Mouse (Mus musculus) inflammation-experienced regulatory T-cells, adult 6 months (primary cell): ENCODE measurements around the gene Lrrc37a. TPM values are rescaled to one million over a fixed set of nuclear protein-coding genes. Genes with fewer than 3 reads are reported as not detected.
"Not testable (repeated sequence)": the region's sequence is repeated elsewhere in the genome, so short reads cannot be mapped to it uniquely, and the experiment has no call there.

Experiments
- ATAC-seq: one replicate; pipeline ENCODE4 v1.8.0; 2017
- polyA plus RNA-seq, 3 experiments: library from polyadenylated mRNA; unstranded; fragments of 100-300 nt; shearing (Covaris generic); gene quantifications; one replicate each; pipeline ENCODE4 v1.2.1; 2017

Gene Lrrc37a
- polyA plus RNA-seq, result not detected

- ATAC-seq, result no peak
Measured at GRCm38 (mm10) chr11:103504497-103504896, at the start of gene Lrrc37a. Gene Lrrc37a, minus strand, starts transcription at chr11:103504597.

- ATAC-seq, result not testable (repeated sequence)
Measured at GRCm38 (mm10) chr11:103534973-103535372, 30.6 kb upstream of the Lrrc37a start.

DNA sequence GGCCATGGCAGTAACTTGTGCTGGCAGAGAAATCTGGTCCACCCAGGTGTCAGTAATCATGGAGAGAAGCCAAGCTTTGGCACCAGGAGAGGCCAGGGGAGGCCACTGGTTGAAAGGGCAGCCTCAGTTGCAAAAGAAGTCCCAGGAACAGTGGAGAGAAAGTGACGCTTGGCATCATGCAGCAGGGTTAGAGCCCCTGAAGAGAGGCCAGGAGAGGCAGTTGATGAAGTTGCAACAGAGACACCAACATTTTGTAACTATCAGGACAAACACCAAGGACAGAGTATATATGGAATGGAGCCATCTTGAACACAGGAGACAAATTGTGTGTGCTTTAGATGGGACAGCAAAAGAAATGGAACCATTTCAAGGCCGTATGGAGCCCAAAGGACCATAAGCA is 7.7 kb upstream of the Lrrc37a start:
- ATAC-seq, result no peak

- ATAC-seq, result no peak
Measured at GRCm38 (mm10) chr11:103464443-103464842, 40.0 kb downstream of the Lrrc37a start.

- ATAC-seq, result not testable (repeated sequence)
Measured at GRCm38 (mm10) chr11:103451105-103451504, 53.3 kb downstream of the Lrrc37a start.

DNA sequence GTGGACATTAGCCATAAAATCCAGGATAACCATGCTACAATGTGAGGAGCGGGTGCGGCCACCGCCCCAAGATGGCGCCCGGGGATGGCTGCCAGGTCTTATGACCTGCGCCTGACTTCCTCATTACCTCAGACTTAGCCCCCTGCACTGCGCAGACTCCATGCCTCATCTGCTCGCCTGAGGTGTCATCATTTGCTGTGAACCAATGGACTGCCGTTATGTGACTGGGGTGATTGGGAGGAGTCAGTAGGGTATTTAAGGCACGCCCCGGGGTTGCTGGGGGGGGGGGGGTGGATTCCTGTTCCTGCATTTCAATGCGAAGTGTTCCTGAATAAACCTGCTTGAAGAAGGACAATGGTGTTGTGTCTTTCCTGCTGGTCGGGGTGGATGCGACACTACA is 54.7 kb downstream of the Lrrc37a start:
- not testable (repeated sequence) for ATAC-seq

DNA sequence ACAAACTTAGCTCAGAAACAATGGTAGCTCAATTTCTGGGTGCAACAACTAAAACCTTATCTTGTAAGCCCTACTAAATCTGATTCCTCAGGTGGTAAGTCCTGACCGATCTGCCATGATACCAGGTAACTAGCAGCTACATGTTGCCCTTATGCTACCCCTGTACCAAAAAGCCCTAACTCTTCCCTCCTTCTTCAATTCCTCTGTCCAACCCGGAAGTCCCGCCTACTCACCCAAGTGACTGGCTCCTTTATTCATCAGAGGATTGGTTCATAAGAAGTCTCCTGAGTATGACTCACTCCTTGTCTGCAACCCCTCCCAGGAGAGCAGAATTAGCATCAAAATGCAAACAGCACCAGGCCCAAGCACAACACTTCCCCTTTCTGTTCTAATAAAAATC is 60.7 kb downstream of the Lrrc37a start:
- no peak for ATAC-seq

GRCm38 (mm10) chr11:103436282-103436681 is 68.1 kb downstream of the Lrrc37a start:
- no peak for ATAC-seq

DNA sequence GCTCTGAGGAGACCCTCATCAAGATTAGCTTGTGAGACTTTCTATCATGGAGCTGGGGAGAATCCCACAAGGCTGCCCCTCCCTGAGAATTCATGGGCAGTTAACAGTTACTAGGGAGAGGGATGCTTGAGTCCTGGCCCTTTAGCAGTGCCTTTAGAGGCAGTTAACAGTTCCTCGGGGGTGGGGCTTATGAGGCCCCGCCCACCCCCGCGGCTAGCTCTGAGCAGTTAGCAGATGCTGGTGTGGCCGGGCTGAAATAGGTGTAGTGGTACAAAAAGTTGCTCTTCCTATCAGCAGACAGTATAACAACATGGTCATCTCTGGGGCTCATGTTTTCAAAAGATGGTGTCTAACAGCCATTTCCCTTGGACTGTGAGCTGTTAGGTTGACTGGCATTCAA is 79.4 kb downstream of the Lrrc37a start:
- no peak for ATAC-seq

DNA sequence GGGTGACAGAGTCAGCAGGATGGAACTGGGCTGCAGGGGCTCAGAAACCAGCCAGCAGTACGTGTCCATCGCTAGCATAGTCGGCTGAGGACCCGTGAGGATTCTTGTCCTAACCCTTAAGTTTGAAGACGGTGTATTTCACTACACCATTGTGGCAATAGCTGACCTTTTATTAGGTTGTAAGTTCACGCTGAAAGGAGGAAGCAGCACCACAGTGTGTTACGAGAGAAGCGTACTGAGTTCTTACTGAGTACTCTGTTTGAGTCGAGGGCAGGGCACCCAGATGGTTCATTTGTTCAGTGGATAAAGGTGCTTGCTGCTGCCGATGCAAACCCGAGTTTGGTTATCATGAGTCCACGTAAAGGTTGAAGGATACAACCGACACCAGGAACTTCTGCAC is 84.7 kb downstream of the Lrrc37a start:
- ATAC-seq, result no peak

- ATAC-seq, result no peak
Measured at GRCm38 (mm10) chr11:103419226-103419625, 85.2 kb downstream of the Lrrc37a start.

GRCm38 (mm10) chr11:103413516-103413915 is 90.9 kb downstream of the Lrrc37a start:
- no peak for ATAC-seq

GRCm38 (mm10) chr11:103412950-103413423 is 91.4 kb downstream of the Lrrc37a start:
- peak; percentile 12 for ATAC-seq

- ATAC-seq, result peak; percentile 96
Measured at GRCm38 (mm10) chr11:103411981-103412949, 92.1 kb downstream of the Lrrc37a start, which contains the start of gene Plekhm1. Gene Plekhm1, minus strand, starts transcription at chr11:103412687.

DNA sequence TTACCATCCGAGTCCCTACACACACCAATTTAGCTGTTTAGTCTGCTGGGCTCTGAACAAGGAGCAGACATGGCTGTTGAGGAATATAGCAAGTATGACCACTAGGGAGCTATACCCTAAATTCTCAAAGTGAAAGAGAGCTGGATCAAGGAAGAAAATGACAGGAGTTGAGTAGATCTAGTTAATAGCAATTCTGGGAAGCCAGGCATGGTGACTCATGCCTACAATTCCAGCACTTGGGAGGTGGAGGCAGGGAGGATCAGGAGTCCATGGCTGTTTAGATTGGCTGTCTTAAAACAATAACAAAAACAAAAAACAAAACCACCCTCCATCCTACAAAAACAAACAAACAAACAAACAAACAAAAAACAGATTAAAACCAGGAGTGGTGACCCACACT is 93.1 kb downstream of the Lrrc37a start:
- no peak for ATAC-seq

DNA sequence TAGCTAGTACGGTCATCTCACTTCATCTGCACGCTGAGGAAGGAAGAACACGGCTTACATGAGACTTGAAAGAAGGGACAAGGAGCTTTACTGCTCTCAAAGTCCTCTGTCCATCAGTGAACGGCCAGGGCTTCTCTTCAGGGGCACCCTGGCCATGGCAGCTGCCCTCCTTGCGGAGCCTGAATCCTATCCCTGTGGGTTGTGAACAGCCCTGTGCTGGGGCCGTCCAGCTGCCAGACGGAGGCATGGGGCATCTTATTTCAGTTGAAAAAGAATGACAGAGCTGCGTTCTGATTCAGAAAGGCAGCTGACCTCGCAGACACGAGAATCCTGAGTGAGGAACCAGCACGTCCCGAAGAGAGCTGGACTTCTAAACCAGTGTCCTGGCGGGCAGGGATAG is 95.5 kb downstream of the Lrrc37a start:
- ATAC-seq, result no peak

GRCm38 (mm10) chr11:103407136-103407535 is 97.3 kb downstream of the Lrrc37a start:
- not testable (repeated sequence) for ATAC-seq

GRCm38 (mm10) chr11:103406551-103406950 is 97.8 kb downstream of the Lrrc37a start:
- ATAC-seq, result no peak

- no peak for ATAC-seq
Measured at GRCm38 (mm10) chr11:103405814-103406213, 98.6 kb downstream of the Lrrc37a start.

- ATAC-seq, result no peak
Measured at GRCm38 (mm10) chr11:103404618-103405017, 99.8 kb downstream of the Lrrc37a start.

DNA sequence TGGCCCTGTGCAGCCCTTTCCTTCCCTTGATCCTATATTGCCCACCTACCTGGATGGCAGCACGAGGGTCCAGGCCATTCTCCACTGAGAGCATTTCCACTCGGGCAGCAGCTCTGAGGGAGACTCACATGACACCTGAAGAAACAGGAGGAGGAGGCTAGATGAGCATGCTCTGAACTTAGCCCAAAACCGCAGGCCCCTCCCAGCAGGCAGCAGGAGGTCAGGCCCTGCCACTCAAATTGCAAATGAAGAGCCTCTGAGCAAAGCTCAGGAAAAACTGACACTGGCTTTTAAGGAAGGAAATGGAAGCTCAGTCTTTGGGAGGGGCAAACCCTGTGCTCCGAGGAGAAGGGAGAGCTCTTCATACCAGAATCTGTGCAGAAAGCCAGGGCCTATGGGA is 100.6 kb downstream of the Lrrc37a start:
- ATAC-seq, result no peak

- ATAC-seq, result no peak
Measured at GRCm38 (mm10) chr11:103402738-103403137, 101.7 kb downstream of the Lrrc37a start.

- ATAC-seq, result peak; percentile 50
Measured at GRCm38 (mm10) chr11:103402198-103402597, 102.2 kb downstream of the Lrrc37a start.
